Mouse (Mus musculus): ENCODE results near the gene Foxp4. TPM values are rescaled to one million over a fixed set of nuclear protein-coding genes. Genes with fewer than 3 reads are reported as not detected.

Foxp4 gene
- polyA plus RNA-seq (2012; rRNA removed) = 41.7 and 50.1 TPM in 2 replicates

GRCm38 (mm10) chr17:47924383-47925339 is at the start of gene Foxp4:
TSS of gene Foxp4 (minus strand) at chr17:47924645.
- DNase-seq (ENCODE audit: extremely low spot score in 1 of 2, low spot score in 1 of 2) = peak; percentile 28 to 77

GRCm38 (mm10) chr17:47973563-47974472 is 49.4 kb upstream of the Foxp4 start:
- DNase-seq (ENCODE audit: extremely low spot score in 1 of 2, low spot score in 1 of 2) = peak in 1 of 2 experiments; percentile 16

- DNase-seq (ENCODE audit: extremely low spot score in 1 of 2, low spot score in 1 of 2) = no peak
These were observed 41.5 kb upstream of the Foxp4 start for GRCm38 (mm10) chr17:47965885-47966505.

GRCm38 (mm10) chr17:47958046-47958790 is 33.8 kb upstream of the Foxp4 start:
- no peak for DNase-seq (ENCODE audit: extremely low spot score in 1 of 2, low spot score in 1 of 2)

GRCm38 (mm10) chr17:47956486-47956885 is 32.0 kb upstream of the Foxp4 start:
- DNase-seq (ENCODE audit: extremely low spot score in 1 of 2, low spot score in 1 of 2) = no peak

- DNase-seq (ENCODE audit: extremely low spot score in 1 of 2, low spot score in 1 of 2) = no peak
These were observed 30.8 kb upstream of the Foxp4 start for GRCm38 (mm10) chr17:47955054-47955741.

- no peak for DNase-seq (ENCODE audit: extremely low spot score in 1 of 2, low spot score in 1 of 2)
These were observed 28.8 kb upstream of the Foxp4 start for GRCm38 (mm10) chr17:47953231-47953630.

GRCm38 (mm10) chr17:47952368-47953081 is 28.1 kb upstream of the Foxp4 start:
- no peak for DNase-seq (ENCODE audit: extremely low spot score in 1 of 2, low spot score in 1 of 2)

GRCm38 (mm10) chr17:47951452-47951851 is 27.0 kb upstream of the Foxp4 start:
- no peak for DNase-seq (ENCODE audit: extremely low spot score in 1 of 2, low spot score in 1 of 2)

- no peak for DNase-seq (ENCODE audit: extremely low spot score in 1 of 2, low spot score in 1 of 2)
These were observed 26.4 kb upstream of the Foxp4 start for GRCm38 (mm10) chr17:47950831-47951230.

GRCm38 (mm10) chr17:47949441-47949840 is 25.0 kb upstream of the Foxp4 start:
- no peak for DNase-seq (ENCODE audit: extremely low spot score in 1 of 2, low spot score in 1 of 2)

- no peak for DNase-seq (ENCODE audit: extremely low spot score in 1 of 2, low spot score in 1 of 2)
These were observed 24.3 kb upstream of the Foxp4 start for GRCm38 (mm10) chr17:47948753-47949152.

GRCm38 (mm10) chr17:47946921-47947420 is 22.5 kb upstream of the Foxp4 start:
- no peak for DNase-seq (ENCODE audit: extremely low spot score in 1 of 2, low spot score in 1 of 2)

GRCm38 (mm10) chr17:47946111-47946510 is 21.7 kb upstream of the Foxp4 start:
- no peak for DNase-seq (ENCODE audit: extremely low spot score in 1 of 2, low spot score in 1 of 2)

- DNase-seq (ENCODE audit: extremely low spot score in 1 of 2, low spot score in 1 of 2) = no peak
These were observed 18.8 kb upstream of the Foxp4 start for GRCm38 (mm10) chr17:47943103-47943870.

- no peak for DNase-seq (ENCODE audit: extremely low spot score in 1 of 2, low spot score in 1 of 2)
These were observed 17.6 kb upstream of the Foxp4 start for GRCm38 (mm10) chr17:47942008-47942407.

- no peak for DNase-seq (ENCODE audit: extremely low spot score in 1 of 2, low spot score in 1 of 2)
These were observed 14.4 kb upstream of the Foxp4 start for GRCm38 (mm10) chr17:47938839-47939238.

Data from frontal cortex, adult 2 months (tissue).